ENCODE assay signal across 8 mouse cellular contexts in the genomic region with DNA sequence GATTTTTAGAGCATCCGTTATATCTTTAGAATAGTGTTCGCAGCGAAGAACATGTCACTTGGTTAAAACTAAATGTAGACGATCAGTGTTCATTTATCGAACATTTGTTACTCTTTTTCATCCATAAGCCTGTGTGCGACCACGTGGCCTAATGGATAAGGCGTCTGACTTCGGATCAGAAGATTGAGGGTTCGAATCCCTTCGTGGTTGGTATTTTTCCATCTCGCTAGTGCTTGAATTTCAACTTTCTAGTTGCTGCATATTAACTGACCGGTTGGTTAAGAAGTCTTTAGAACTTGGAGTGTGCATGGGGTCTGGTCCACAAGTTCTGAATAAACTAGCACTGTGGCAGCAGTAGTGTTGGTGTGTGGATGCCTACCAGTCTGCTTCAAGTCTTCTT. TPM values are rescaled to one million over a fixed set of nuclear protein-coding genes. Genes with fewer than 3 reads are reported as not detected.
DNase-seq lines count a peak whose midpoint lies in the region; ATAC-seq lines count a peak whose summit lies in the region.

No protein-coding gene starts in this region.

- peak overlapping the region; percentile 64 for H3K4me2 ChIP-seq in embryonic facial prominence, embryonic 13.5 days
- peak overlapping the region; percentile 64 for H3K4me2 ChIP-seq in limb, embryonic 12.5 days
- peak overlapping the region; percentile 67 for H3K4me2 ChIP-seq in midbrain, embryonic 15.5 days

- peak; percentile 93 for DNase-seq in 416B (ENCODE audit: low read depth)
- peak; percentile 29 to 57 for DNase-seq in adrenal gland, postnatal 4 days (ENCODE audit: low spot score in 2 of 2)
- peak; percentile 94 for DNase-seq in heart, adult 8-10 months (ENCODE audit: low spot score)
- DNase-seq in kidney, adult 8-10 months, result peak; percentile 72 to 84
- DNase-seq in spleen, adult 18-20 months, result peak; percentile 21 to 67

- H3K9me3 ChIP-seq in embryonic facial prominence, embryonic 13.5 days, result no peaks in the 10 kb centered on the region
- H3K9me3 ChIP-seq in limb, embryonic 12.5 days, result no peaks in the 10 kb centered on the region
- no peaks in the 10 kb centered on the region for H3K9me3 ChIP-seq in midbrain, embryonic 15.5 days

- WGBS in embryonic facial prominence, embryonic 13.5 days, result under 1% methylated on average over 13 of the region's 13 CpGs
- 2% methylated on average over 13 of the region's 13 CpGs for WGBS in limb, embryonic 12.5 days
- WGBS in midbrain, embryonic 15.5 days, result under 1% methylated on average over 13 of the region's 13 CpGs

- H3K4me3 ChIP-seq in embryonic facial prominence, embryonic 13.5 days, result peak overlapping the region; percentile 57
- H3K4me3 ChIP-seq in limb, embryonic 12.5 days (replicated peaks), result peak overlapping the region; percentile 47
- peak overlapping the region; percentile 46 for H3K4me3 ChIP-seq in midbrain, embryonic 15.5 days

- no peak overlapping the region for H3K27ac ChIP-seq in embryonic facial prominence, embryonic 13.5 days
- no peak overlapping the region for H3K27ac ChIP-seq in limb, embryonic 12.5 days
- H3K27ac ChIP-seq in midbrain, embryonic 15.5 days, result no peak overlapping the region

- H3K4me1 ChIP-seq in embryonic facial prominence, embryonic 13.5 days, result peaks cover 4% of the 10 kb centered on the region; the same call in 1 of the 2 replicates
- H3K4me1 ChIP-seq in limb, embryonic 12.5 days (replicated peaks), result no peaks in the 10 kb centered on the region
- H3K4me1 ChIP-seq in midbrain, embryonic 15.5 days, result peaks cover 14% of the 10 kb centered on the region

- peaks cover 4% of the 10 kb centered on the region for H3K27me3 ChIP-seq in embryonic facial prominence, embryonic 13.5 days
- no peaks in the 10 kb centered on the region; the same call in 1 of the 2 replicates for H3K27me3 ChIP-seq in limb, embryonic 12.5 days
- H3K27me3 ChIP-seq in midbrain, embryonic 15.5 days (replicated peaks), result peaks cover 5% of the 10 kb centered on the region; the same call in 1 of the 2 replicates

- no peaks in the 10 kb centered on the region for H3K36me3 ChIP-seq in embryonic facial prominence, embryonic 13.5 days
- no peaks in the 10 kb centered on the region for H3K36me3 ChIP-seq in limb, embryonic 12.5 days
- H3K36me3 ChIP-seq in midbrain, embryonic 15.5 days (replicated peaks), result no peaks in the 10 kb centered on the region

- ATAC-seq in embryonic facial prominence, embryonic 13.5 days (ENCODE audit: insufficient number of reproducible peaks, insufficient read depth, low FRiP score, low TSS enrichment, low read depth), result no peak
- ATAC-seq in limb, embryonic 12.5 days (ENCODE audit: insufficient number of reproducible peaks, insufficient read depth, low FRiP score, low TSS enrichment, low read depth), result peak; percentile 18; the same call in 1 of the 2 replicates
- peak; percentile 80 for ATAC-seq in midbrain, embryonic 15.5 days (replicated peaks)

- H3K9ac ChIP-seq in embryonic facial prominence, embryonic 13.5 days, result peak overlapping the region; percentile 62
- H3K9ac ChIP-seq in limb, embryonic 12.5 days (replicated peaks), result no peak overlapping the region
- H3K9ac ChIP-seq in midbrain, embryonic 15.5 days, result peak overlapping the region; percentile 15; the same call in 1 of the 2 replicates

RNA-seq across cellular contexts. Expression of a gene that starts 13.0 kb away (rescaled TPM):
- not detected for total RNA-seq in adrenal gland, postnatal 4 days (2021)
- polyA plus RNA-seq in embryonic facial prominence, embryonic 13.5 days (2015; fragmentation: Nextera tagmentation; extraction: Ambion mirVana), result not detected in 2 replicates
- not detected for total RNA-seq in heart, adult 8-10 months (2022)
- not detected in 2 replicates for polyA plus RNA-seq in limb, embryonic 12.5 days (2016; fragmentation: Nextera tagmentation; extraction: Ambion mirVana)
- polyA plus RNA-seq in midbrain, embryonic 15.5 days (2015; fragmentation: Nextera tagmentation; extraction: Ambion mirVana), result not detected in 2 replicates

RNA-seq across cellular contexts. Expression of a gene that starts 32.4 kb away (rescaled TPM):
- under 1 TPM in 1 of 2 experiments, not detected in 1; 0.81 TPM for total RNA-seq in adrenal gland, postnatal 4 days (2021)
- polyA plus RNA-seq in embryonic facial prominence, embryonic 13.5 days (2015; fragmentation: Nextera tagmentation; extraction: Ambion mirVana), result 0.38 and 0.39 TPM in 2 replicates
- not detected for total RNA-seq in heart, adult 8-10 months (2022)
- 0.60 and 0.73 TPM in 2 replicates for polyA plus RNA-seq in limb, embryonic 12.5 days (2016; fragmentation: Nextera tagmentation; extraction: Ambion mirVana)
- not detected in 2 replicates for polyA plus RNA-seq in midbrain, embryonic 15.5 days (2015; fragmentation: Nextera tagmentation; extraction: Ambion mirVana)

Comparison
In these comparisons a context has a peak if more than half of its experiments do, and no peak if none do; other contexts are left out.
1. DNase-seq: peak in every context shown above with its lines; median percentile 94 in heart, adult 8-10 months; 93 in 416B; 78 in kidney, adult 8-10 months; 44 in spleen, adult 18-20 months; 43 in adrenal gland, postnatal 4 days.